Mouse (Mus musculus) left cerebral cortex, adult 18-20 months (tissue): Measurements from ENCODE around the gene Gm49510. TPM values are rescaled to one million over a fixed set of nuclear protein-coding genes. Genes with fewer than 3 reads are reported as not detected.
A peak's percentile ranks its signal among the peaks of the same experiment; 100 is the strongest.

Source experiments
- DNase-seq, 2 experiments: peaks; one replicate each; pipeline ENCODE4 v3.0.0; 2021 to 2022; ENCODE audit warnings: low spot score in 2 of 2, mixed read lengths in 1 of 2
- total RNA-seq, 2 experiments: library from RNA; stranded (reverse); gene quantifications; 2 replicates each; pipeline ENCODE4 v1.2.3; 2021

Gene Gm49510
- total RNA-seq, 2 experiments from 2014 or later = 0.52 TPM; not detected in 1

- no peak for DNase-seq
Measured at GRCm38 (mm10) chr15:78914823-78915659, 15.6 kb downstream of the Gm49510 start.

- peak; percentile 72 to 73 for DNase-seq
Measured at GRCm38 (mm10) chr15:78915660-78916017, 16.2 kb downstream of the Gm49510 start.

- peak in 1 of 2 experiments; percentile 62 for DNase-seq
Measured at GRCm38 (mm10) chr15:78916052-78916826, 16.8 kb downstream of the Gm49510 start.

GRCm38 (mm10) chr15:78918126-78918525 is 18.7 kb downstream of the Gm49510 start:
- no peak for DNase-seq

- DNase-seq = no peak
Measured at GRCm38 (mm10) chr15:78919914-78920313, 20.4 kb downstream of the Gm49510 start.

- DNase-seq = no peak
Measured at GRCm38 (mm10) chr15:78922700-78923099, 23.2 kb downstream of the Gm49510 start.

- DNase-seq = no peak
Measured at GRCm38 (mm10) chr15:78923585-78923984, 24.1 kb downstream of the Gm49510 start.

- DNase-seq = no peak
Measured at GRCm38 (mm10) chr15:78925129-78925528, 25.7 kb downstream of the Gm49510 start.

- DNase-seq = peak in 1 of 2 experiments; percentile 40
Measured at GRCm38 (mm10) chr15:78926021-78926919, 26.8 kb downstream of the Gm49510 start, which contains the start of gene Lgals1. Gene Lgals1 (plus strand): TSS chr15:78926725.

- no peak for DNase-seq
Measured at GRCm38 (mm10) chr15:78927021-78927787, 27.7 kb downstream of the Gm49510 start.

- DNase-seq = peak in 1 of 2 experiments; percentile 45
Measured at GRCm38 (mm10) chr15:78927788-78928457, 28.5 kb downstream of the Gm49510 start.

GRCm38 (mm10) chr15:78928539-78928938 is 29.1 kb downstream of the Gm49510 start:
- DNase-seq = no peak

GRCm38 (mm10) chr15:78930192-78930706 is 30.8 kb downstream of the Gm49510 start:
- no peak for DNase-seq

GRCm38 (mm10) chr15:78930801-78931426 is 31.4 kb downstream of the Gm49510 start:
- no peak for DNase-seq

- DNase-seq = peak in 1 of 2 experiments; percentile 44
Measured at GRCm38 (mm10) chr15:78931577-78931976, 32.1 kb downstream of the Gm49510 start.

- DNase-seq = peak; percentile 82 to 86
Measured at GRCm38 (mm10) chr15:78934784-78935320, 35.4 kb downstream of the Gm49510 start, which contains the start of gene Nol12. Gene Nol12 (plus strand): TSS chr15:78934933.

GRCm38 (mm10) chr15:78936403-78936802 is 36.9 kb downstream of the Gm49510 start:
- DNase-seq = no peak

GRCm38 (mm10) chr15:78937311-78937710 is 37.8 kb downstream of the Gm49510 start:
- DNase-seq = no peak

GRCm38 (mm10) chr15:78937963-78938362 is 38.5 kb downstream of the Gm49510 start:
- no peak for DNase-seq
